Mouse (Mus musculus): ENCODE results near the gene Apbb2.

Gene Apbb2

DNA sequence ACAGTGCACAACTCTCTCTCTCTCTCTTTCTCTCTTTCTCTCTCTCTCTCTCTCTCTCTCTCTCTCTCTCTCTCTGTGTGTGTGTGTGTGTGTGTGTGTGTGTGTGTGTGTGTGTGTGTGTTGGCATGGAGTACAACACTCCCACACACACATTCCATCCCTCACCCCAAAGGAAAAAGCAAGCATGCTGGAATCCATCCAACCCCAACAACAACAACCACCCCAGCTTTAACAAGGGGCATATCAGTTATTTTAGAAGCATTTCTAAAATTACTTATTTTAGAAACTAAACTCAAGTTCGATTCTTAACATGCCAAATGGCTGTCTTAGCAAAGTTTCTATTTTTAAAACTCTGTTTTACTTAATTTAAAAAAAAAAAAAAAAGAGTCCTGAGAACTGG, 68.9 kb downstream of the Apbb2 start:
- no peak for DNase-seq (ENCODE audit: low read depth, low spot score)

DNA sequence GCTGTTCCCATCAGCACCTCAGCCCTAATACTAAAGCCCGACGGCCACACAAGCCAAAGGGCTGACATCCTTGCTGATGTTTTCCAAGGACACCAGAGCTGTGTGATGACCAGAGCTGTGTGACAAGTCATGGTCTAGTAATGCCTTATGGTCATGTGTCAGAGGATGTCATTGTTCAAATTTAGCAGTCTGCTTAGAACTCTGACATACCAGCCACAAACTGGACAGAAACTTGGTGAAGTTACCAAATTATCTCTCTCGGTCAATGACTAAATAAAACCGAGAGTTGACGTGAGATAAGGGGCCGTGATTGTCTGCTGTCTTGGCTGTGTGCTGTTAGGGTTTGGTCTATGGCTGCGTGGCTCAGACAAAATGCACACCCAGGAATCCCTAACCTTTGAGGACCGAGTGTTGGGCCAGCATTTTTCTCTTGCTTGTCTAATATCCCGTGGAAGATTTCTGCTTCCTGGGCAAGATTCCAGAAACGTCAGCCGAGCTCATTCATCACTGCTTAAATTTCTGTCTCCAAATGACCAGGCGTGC, 71.5 kb downstream of the Apbb2 start:
- DNase-seq (ENCODE audit: low read depth, low spot score): no peak

GRCm38 (mm10) chr5:66545573-66546141, 72.9 kb downstream of the Apbb2 start:
- DNase-seq (ENCODE audit: low read depth, low spot score): no peak

- no peak for DNase-seq (ENCODE audit: low read depth, low spot score)
These were observed 74.8 kb downstream of the Apbb2 start for GRCm38 (mm10) chr5:66543761-66544160.

GRCm38 (mm10) chr5:66543344-66543743, 75.2 kb downstream of the Apbb2 start:
- no peak for DNase-seq (ENCODE audit: low read depth, low spot score)

DNA sequence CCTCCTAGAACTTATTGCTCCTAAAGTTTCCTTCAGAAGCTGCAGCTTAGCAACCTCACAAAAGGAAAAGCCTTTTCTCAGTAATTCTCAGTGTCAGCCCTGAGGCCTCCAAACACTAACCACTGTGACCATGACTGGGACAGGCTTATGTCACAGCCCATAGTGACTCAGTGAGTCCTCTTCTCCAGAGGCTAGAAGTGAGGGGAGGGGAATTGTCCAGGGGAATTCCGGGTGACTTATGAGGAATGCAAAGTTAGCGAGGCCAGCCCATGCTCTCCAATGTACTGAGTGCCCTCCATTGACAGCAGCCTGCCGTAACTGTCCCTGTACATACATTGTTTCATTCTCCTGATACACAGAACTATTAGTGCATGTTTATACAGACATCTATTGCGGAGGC, 76.1 kb downstream of the Apbb2 start:
- DNase-seq (ENCODE audit: low read depth, low spot score): no peak

GRCm38 (mm10) chr5:66541385-66541784, 77.2 kb downstream of the Apbb2 start:
- no peak for DNase-seq (ENCODE audit: low read depth, low spot score)

DNA sequence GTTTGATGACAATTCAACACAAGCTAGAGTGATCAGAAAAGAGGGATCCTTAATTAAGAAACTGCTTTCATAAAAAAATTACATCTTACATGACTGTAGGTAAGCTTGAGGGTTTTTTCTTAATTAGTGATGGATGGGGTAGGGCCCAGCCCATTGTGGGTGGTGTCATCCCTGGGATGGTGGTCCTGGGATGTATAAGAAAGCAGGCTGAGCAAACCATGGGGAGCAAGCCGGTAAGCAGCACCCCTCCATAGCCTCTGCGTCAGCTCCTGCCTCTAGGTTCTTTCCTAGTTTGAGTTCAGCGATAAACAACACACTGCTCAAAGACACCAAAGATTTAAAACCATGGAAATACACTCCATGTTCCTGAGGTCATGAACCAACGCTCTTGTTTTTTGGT, 78.3 kb downstream of the Apbb2 start:
- DNase-seq (ENCODE audit: low read depth, low spot score): no peak

DNA sequence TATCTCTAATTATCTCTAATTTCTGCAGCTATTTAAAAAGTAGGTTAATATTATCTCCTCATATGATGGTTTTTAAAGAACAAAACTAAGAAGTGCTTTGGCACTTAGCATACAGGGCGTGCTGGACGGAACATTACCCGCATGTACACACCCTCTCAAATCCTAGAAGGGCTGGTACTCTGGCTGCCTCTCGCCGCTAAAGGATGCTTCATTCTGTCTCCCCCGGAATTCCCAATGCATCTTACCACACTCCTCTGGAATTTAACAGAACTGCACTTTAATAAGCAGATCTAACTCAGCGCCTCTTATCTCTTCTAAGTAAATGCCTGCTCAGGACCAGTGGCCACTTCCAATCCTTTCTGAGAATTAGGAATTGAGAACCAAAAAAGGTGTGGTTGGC, 80.8 kb downstream of the Apbb2 start:
- no peak for DNase-seq (ENCODE audit: low read depth, low spot score)

- DNase-seq (ENCODE audit: low read depth, low spot score): no peak
These were observed 81.8 kb downstream of the Apbb2 start for GRCm38 (mm10) chr5:66536696-66537358.

DNA sequence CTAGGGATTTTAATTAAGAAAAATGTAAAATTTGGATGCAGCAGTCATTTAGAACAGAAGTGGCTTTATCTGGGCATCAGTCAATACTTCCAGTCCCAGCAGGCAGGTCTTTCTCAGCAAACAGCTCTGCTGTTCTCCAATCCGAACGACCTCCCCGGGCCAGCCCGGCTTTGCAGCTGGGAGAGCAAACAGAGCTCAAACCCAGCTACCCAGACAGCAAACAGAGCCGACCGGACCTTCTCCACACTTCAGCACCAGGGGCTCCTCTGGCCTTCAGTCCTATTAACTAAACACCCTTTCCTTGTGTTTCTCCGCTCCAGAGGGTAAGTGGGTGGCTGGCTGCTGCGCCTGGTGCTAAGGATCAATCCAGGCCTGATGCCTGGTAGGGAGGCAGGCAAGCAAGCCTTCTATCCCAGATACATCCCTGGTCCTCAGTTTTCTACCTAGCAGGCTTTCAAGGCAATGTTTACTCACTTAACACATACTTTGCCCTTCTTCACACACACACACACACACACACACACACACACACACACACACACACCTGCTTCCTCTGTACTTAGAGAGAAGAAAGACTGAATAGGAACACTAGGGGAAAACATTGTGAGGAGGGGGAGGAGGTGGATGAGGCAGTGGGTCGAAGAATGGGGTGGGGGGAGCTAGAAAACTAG, 82.9 kb downstream of the Apbb2 start:
- DNase-seq (ENCODE audit: low read depth, low spot score): no peak

DNA sequence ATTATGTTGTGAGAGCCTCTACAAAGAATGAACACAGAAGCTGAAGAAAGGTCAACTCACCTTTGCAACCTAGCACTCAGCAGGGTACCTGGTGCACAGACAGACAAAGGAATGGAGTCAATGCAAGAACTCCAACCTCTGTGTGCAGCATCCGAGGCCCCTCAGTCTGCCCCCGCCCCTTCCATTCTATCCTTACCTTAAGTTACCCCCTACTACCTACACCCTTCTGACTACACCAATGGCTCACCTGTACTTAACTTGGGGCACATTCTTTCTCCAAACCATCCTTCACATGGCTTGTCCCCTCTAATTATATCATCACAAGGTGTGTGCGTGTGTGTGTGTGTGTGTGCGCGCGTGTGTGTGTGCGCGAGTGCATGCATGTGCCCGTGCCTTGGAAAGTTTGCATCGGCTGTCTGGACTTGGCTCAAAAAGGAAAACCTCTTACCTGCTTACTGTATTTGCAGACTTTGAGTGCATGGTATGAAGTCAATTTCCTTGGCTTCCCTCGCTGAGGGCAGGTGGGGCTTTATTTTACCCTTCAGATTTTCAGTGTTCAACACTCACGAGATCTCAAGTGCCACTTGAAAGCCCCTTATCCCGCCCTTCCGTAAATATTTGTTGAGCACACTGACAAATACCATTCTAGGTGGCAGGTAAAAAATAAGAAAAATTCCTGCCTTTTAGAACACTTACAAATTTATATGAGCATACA, 84.7 kb downstream of the Apbb2 start:
- DNase-seq (ENCODE audit: low read depth, low spot score): no peak

- no peak for DNase-seq (ENCODE audit: low read depth, low spot score)
These were observed 85.8 kb downstream of the Apbb2 start for GRCm38 (mm10) chr5:66532827-66533226.

DNA sequence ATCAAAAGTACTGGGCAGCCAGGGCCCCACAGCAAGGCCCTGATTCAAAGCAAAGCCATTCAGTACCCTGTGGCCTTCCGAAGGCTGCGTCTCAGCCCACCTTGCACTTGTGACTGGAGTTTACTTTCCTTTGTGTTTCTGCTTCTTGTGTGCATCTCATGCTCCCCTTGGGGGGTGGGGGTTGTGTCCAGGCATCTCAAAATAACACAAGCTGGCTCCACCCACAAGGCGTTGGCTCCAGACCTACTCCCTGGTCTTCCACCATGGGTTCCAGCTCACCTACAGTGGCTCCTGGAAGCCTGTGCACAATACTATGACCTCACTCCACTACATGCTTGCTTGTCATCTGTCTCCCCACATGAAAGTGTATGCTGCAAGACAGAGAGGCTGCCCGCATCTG, 88.2 kb downstream of the Apbb2 start:
- DNase-seq (ENCODE audit: low read depth, low spot score): no peak

GRCm38 (mm10) chr5:66529631-66530030, 89.0 kb downstream of the Apbb2 start:
- DNase-seq (ENCODE audit: low read depth, low spot score): no peak

DNA sequence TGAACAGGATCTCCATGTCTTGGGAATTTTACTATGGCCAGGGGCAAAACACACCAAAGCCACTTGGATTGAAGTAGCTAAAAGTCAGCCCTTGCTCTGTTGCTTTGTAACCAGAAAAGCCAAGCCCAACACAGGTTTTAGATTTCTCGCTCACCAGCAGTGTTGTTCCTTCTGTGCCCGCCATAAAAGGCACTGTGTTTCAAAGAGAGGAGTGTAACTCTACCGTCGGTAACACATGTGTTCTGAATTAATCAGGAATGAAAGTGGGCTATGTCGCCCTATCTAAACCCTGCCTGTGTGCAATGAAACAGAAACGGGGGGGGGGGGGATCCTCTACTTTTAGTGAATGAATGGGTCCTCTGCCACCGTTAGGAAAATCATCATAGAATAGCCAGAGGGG, 90.0 kb downstream of the Apbb2 start:
- no peak for DNase-seq (ENCODE audit: low read depth, low spot score)

DNA sequence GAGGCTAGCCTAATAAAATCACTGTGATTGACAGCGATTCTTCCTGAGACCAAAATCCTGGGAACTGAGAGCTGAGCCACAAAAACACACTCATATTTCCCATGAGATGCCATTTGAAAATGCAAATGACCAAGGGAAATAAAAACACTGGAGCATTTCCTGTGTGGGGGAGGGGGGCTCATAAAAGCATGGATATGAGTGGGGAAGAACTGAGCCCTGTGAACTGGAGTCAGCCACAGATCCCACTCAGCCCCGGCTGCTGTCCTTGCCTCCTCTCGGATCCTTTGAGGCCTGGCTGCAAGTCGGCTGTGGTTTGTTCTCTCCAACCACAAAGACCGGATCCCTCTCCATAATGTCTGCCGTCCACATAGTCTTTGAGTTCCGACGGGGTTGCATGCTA, 91.5 kb downstream of the Apbb2 start:
- DNase-seq (ENCODE audit: low read depth, low spot score): no peak

DNA sequence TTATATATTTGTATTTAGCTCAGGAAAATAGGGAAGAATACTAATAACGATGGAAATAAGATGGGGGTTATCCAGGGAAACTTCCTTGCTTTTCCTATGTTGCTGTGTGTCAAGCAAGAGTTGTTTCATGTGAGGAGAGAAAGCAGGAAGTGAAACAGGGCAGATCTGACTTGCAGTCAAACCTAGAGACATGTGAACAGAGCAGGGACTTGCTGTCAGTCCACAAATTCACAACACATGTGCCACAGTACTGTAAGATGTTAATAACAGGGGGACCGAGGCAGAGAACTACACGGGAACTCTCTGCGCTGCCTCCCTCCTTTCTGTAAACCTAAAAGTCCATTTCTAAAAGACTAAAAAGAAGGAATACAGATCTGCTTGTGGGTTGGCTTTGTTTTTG, 93.6 kb downstream of the Apbb2 start:
- DNase-seq (ENCODE audit: low read depth, low spot score): no peak

DNA sequence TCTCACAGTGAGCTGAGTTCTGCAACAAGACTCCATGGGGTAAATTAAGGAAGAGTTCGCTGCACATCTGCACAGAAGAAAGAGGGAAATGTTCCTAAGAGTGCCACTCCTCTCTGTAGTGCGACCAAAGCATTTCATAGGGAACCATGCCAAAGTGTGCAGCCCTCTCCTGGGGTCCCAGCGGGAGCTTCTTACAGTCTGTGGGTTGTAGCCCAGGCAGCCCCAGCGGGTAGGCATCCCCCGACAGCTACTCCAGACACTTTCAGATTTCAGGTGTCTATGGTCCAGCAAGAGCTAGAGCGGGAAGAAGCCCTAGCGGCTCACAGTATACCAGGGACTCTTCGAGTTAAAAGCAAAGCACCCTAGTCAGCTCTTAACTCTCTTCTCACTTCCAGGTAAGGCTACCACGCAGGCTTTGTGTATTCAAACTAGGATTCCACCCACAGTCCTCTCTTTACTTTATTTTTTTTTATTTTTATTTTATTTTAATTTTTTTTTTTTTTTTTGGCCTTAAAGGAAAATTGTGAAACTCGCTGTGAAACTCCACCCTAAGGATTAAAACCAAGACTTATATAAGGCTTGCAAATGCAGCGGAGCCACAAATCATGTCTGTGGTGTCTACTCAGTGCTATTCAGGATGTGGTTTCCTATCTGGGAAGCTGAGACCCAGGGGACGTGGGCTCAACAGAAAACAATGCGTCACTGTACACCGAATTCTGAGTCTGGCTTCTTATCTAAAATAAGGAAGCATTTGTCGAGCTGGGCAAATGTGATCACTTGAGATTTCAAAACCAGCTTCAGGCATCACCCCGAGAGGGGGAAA, 94.7 kb downstream of the Apbb2 start:
- no peak for DNase-seq (ENCODE audit: low read depth, low spot score)

DNA sequence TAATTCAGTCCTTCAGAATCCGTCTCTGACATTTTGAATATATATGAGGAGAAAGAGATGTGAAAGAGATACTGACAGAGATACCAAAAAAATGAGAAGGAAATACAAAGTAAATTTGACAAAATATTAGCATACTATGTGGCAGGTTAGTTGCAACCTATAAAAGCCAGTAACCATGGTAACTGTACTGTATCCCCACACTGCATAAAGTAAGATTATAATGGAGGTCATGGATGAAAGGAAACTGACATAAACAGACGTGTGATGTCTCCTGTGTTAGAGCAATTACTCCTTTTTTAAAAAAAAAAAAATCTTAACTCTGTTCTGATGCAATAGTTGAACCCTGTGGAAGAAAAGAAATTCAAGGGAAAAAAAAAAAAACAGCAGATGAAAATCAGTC, 97.3 kb downstream of the Apbb2 start:
- DNase-seq (ENCODE audit: low read depth, low spot score): no peak

DNA sequence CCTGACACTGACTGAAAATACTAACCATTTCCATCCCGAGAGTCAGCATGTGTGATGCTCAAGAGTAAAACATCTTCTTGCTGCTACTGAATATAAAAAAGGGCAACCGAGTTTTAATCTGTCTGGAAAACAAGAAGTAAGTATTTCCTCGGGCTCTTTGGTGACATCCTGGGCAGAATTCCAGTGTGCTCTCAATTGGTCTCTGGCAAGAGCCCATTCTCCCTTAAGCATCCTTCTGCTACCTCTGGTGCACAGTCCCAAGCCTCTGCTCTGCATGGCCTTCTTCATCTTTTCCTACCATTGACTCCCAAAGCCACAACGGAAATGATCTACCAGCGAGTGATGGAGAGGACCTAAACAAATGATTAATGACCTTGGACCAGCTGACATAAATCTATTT, 99.1 kb downstream of the Apbb2 start:
- no peak for DNase-seq (ENCODE audit: low read depth, low spot score)

Measured in retina, postnatal 7 days (tissue).